Mouse (Mus musculus): Measurements from ENCODE around the gene A830031A19Rik. TPM values are rescaled to one million over a fixed set of nuclear protein-coding genes. Genes with fewer than 3 reads are reported as not detected.

A830031A19Rik gene
- polyA plus RNA-seq, 1 experiment from 2014 or later = not detected

GRCm38 (mm10) chr11:24016049-24016448 is 58.8 kb downstream of the A830031A19Rik start:
- no peaks in the 10 kb centered on the region for H3K36me3 ChIP-seq (replicated peaks)
- no peaks in the 10 kb centered on the region for H3K9me3 ChIP-seq
- WGBS = 92% methylated on average over 3 of the region's 3 CpGs
- H3K27me3 ChIP-seq (ENCODE audit: poor library complexity, severe bottlenecking) = no peaks in the 10 kb centered on the region
- no peak overlapping the region for H3K27ac ChIP-seq
- no peak overlapping the region for H3K4me3 ChIP-seq
- no peak for DNase-seq (ENCODE audit: extremely low spot score, low spot score)
- H3K4me1 ChIP-seq = peaks cover 7% of the 10 kb centered on the region; the same call in 1 of the 2 replicates

DNA sequence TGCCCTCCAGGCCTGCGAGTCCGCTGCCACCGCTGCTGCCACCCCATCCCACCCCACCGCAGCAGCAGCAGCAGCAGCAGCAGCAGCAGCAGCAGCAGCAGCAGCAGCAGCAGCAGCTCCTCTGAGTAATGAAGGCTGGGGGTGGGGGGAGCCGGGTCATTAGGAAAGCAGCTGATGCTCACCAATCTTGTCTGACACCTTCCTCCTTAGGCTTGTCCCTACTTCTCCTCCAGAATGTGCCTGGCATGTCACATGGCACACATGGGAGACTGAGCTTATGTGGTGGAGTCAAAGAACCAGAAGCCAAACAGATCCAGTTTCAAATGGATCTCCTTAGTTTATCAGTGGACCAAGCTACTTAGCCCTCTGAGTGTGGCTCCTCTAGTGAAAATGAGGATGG is 60.2 kb downstream of the A830031A19Rik start:
- H3K4me1 ChIP-seq = peaks cover 7% of the 10 kb centered on the region; the same call in 1 of the 2 replicates
- no peak overlapping the region for H3K4me3 ChIP-seq
- no peaks in the 10 kb centered on the region for H3K9me3 ChIP-seq
- WGBS = 86% methylated on average over 5 of the region's 5 CpGs
- DNase-seq (ENCODE audit: extremely low spot score, low spot score) = no peak
- H3K36me3 ChIP-seq (replicated peaks) = no peaks in the 10 kb centered on the region
- H3K27me3 ChIP-seq (ENCODE audit: poor library complexity, severe bottlenecking) = no peaks in the 10 kb centered on the region
- no peak overlapping the region for H3K27ac ChIP-seq

DNA sequence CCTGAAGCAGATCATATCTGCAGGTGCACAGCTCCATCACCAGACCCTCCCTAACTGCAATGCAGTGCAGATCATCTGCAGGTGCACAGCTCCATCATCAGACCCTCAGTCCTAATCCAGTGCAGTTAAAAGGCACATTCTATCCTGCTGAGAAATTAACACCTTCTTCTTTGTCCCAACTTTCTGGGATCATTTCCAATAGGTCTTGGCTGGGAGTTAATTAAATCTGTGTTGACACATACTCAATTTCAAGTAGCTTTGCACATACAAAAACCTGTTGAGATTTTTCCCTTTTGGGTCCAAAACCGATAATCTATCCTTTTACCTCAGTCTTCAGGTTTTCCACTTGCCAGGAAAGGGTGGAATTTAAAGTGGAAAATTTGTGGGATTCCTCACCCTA is 62.6 kb downstream of the A830031A19Rik start:
- no peaks in the 10 kb centered on the region for H3K9me3 ChIP-seq
- peaks cover 7% of the 10 kb centered on the region; the same call in 1 of the 2 replicates for H3K4me1 ChIP-seq
- no peaks in the 10 kb centered on the region for H3K27me3 ChIP-seq (ENCODE audit: poor library complexity, severe bottlenecking)
- H3K36me3 ChIP-seq (replicated peaks) = no peaks in the 10 kb centered on the region
- no peak for DNase-seq (ENCODE audit: extremely low spot score, low spot score)
- H3K27ac ChIP-seq = no peak overlapping the region
- H3K4me3 ChIP-seq = no peak overlapping the region
- 88% methylated on average over 1 of the region's 1 CpGs for WGBS

GRCm38 (mm10) chr11:24008976-24009375 is 65.9 kb downstream of the A830031A19Rik start:
- H3K27me3 ChIP-seq (ENCODE audit: poor library complexity, severe bottlenecking) = no peaks in the 10 kb centered on the region
- no peaks in the 10 kb centered on the region for H3K4me1 ChIP-seq
- no peak overlapping the region for H3K4me3 ChIP-seq
- no peaks in the 10 kb centered on the region for H3K9me3 ChIP-seq
- no peak for DNase-seq (ENCODE audit: extremely low spot score, low spot score)
- no peaks in the 10 kb centered on the region for H3K36me3 ChIP-seq (replicated peaks)
- no peak overlapping the region for H3K27ac ChIP-seq
- 91% methylated on average over 5 of the region's 5 CpGs for WGBS

DNA sequence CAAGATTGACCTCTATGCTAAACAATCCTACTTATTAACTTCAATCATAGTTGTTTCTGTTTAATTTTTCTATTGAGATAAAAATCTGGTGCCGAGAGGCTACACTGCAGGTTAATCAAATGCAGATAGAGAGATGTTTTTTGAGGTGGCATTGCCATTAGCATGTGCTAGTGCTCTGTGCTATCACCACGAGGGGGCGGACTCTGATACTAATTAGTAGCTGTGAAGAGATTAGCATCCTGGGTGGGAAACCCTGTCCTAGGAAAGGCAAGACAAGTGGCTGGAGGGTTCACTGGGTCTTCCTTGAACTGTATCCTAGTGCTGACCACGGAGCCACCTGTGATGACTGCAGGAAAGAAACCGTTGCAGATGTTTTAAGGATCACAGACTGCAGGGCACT is 66.6 kb downstream of the A830031A19Rik start:
- WGBS = 41% methylated on average over 5 of the region's 5 CpGs
- Histone ChIP-seq H3K27me3 (ENCODE audit: poor library complexity, severe bottlenecking) (no peaks in the 10 kb centered on the region), H3K9me3 (no peaks in the 10 kb centered on the region), H3K27ac (no peak overlapping the region), H3K4me1 (no peaks in the 10 kb centered on the region), H3K4me3 (no peak overlapping the region), H3K36me3 (replicated peaks) (no peaks in the 10 kb centered on the region)
- no peak for DNase-seq (ENCODE audit: extremely low spot score, low spot score)

DNA sequence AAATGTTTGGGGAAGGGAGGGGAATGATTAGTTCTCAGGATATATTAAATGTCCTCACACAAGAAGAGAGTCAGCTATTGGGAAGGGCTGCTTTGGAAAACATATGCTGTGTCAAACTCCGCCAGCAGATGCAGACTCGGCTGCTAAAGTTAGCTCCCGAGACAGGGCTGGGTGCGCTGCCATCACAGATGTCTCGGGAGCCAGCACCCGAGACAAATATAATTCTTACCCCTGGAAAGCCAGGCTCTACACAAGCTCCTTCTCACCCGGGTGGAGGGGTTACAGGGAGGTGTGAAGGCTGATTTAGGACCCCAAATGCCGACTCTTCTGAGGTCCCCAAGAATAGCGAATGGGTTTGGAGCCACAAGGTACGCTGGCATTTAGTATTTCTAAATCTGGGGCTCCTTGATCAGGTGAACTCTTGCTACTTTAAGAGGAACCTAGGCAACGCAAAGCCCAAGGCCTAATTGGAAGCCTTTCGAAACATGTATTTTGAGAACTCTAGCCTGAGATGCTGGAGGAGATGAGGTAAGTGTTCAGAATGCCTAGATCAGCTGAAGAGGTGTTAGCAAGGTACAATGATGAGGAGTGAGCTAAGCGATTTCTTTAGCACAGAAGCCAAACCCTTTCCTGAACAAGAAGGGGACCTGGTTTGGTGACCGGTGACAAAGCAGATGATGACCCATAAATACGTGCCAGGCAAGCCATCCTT is 69.3 kb downstream of the A830031A19Rik start:
- Histone ChIP-seq H3K4me3 (no peak overlapping the region), H3K36me3 (replicated peaks) (no peaks in the 10 kb centered on the region), H3K9me3 (no peaks in the 10 kb centered on the region), H3K4me1 (no peaks in the 10 kb centered on the region), H3K27ac (no peak overlapping the region), H3K27me3 (ENCODE audit: poor library complexity, severe bottlenecking) (no peaks in the 10 kb centered on the region)
- no peak for DNase-seq (ENCODE audit: extremely low spot score, low spot score)
- WGBS = 86% methylated on average over 15 of the region's 15 CpGs

- H3K27ac ChIP-seq = no peak overlapping the region
- WGBS = 94% methylated on average over 7 of the region's 7 CpGs
- no peaks in the 10 kb centered on the region for H3K36me3 ChIP-seq (replicated peaks)
- H3K4me1 ChIP-seq = no peaks in the 10 kb centered on the region
- H3K27me3 ChIP-seq (ENCODE audit: poor library complexity, severe bottlenecking) = no peaks in the 10 kb centered on the region
- no peaks in the 10 kb centered on the region for H3K9me3 ChIP-seq
- H3K4me3 ChIP-seq = no peak overlapping the region
- DNase-seq (ENCODE audit: extremely low spot score, low spot score) = no peak
These were observed 74.2 kb downstream of the A830031A19Rik start for GRCm38 (mm10) chr11:24000675-24001074.

Small RNA genes within 50 kb of the gene (microRNA-seq; reads per million reads assigned to microRNA genes)
- gene Gm44381 = not detected

Other genes with a start within 250 kb of the A830031A19Rik start
- gene Papolg, start 179.8 kb downstream of the A830031A19Rik start, polyA plus RNA-seq (2016; fragmentation: Nextera tagmentation; extraction: Ambion mirVana) = 19.1 and 21.7 TPM in 2 replicates
- 37.6 and 44.1 TPM in 2 replicates for gene Bcl11a, start 3.0 kb upstream of the A830031A19Rik start, polyA plus RNA-seq (2016; fragmentation: Nextera tagmentation; extraction: Ambion mirVana)